Mouse (Mus musculus): ENCODE measurements at regions not wholly inside any gene's neighbourhood (a gene's known extent, or its start where the extent isn't known, plus 50 kb on each side); places are given as distances from the start of the nearest gene placed in this dataset.

GRCm38 (mm10) chr6:51163266-51163665 lies 269.2 kb upstream of the Nfe2l3 start:
- no peak for TF ChIP-seq CTCF (IDR thresholded peaks at IDR 0.05; ENCODE audit: insufficient read depth, low read length)
- no peak for TF ChIP-seq POLR2A (IDR thresholded peaks at IDR 0.05; ENCODE audit: borderline replicate concordance, extremely low read depth, low read depth, low read length)

Data from lung, adult 2 months (tissue).